Mouse (Mus musculus): ENCODE results near the gene Nsun6.

DNA sequence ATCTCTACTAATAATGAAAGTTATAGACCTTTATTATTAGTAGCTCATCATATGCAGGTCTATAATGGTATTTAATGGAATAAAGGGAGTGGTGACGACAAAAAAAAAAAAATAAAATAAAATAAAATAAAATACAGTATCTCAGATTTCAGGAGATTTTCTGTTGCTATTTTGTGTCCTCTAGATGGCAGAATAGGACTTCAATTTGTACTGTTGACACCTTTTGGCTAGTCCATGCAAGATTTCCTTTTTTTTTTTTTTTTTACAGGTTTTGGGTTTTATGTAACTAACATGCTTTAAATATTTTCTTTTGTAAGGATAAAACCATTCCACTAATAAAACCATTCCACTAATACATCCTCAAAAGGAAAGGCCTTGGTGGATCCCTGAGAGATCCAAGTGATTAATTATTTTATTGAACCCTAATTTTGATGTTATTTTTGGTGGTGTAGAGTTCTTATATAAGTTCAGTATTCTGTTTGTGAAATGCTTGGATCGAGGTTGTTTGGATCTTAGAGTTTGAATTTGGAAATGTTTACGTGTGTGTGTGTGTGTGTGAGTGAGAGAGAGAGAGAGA, 41.7 kb upstream of the Nsun6 start:
- TF ChIP-seq CTCF (IDR thresholded peaks at IDR 0.05; ENCODE audit: low read depth) (peak; percentile 34), EP300 (IDR thresholded peaks at IDR 0.05; ENCODE audit: low read depth) (no peak)
